Mouse (Mus musculus) cerebellum, adult 2 months (tissue): ENCODE measurements around the gene Fermt2.

Experiments used
- CTCF ChIP-seq: fragments of 200-500 bp; IDR thresholded peaks from 2 replicates; pipeline ENCODE4 v1.5.1; 2011; ENCODE audit warnings: low read depth, mild to moderate bottlenecking, control low read depth, low read length, moderate library complexity, borderline replicate concordance; ENCODE audit not compliant: insufficient read depth
- POLR2A ChIP-seq: fragments of 200-500 bp; IDR thresholded peaks from 2 replicates; pipeline ENCODE4 v1.6.1; 2011; ENCODE audit warnings: low read length, control low read depth, borderline replicate concordance; ENCODE audit not compliant: insufficient read depth

GRCm38 (mm10) chr14:45504422-45505113 lies 25.4 kb downstream of the Fermt2 start:
- no peak for TF ChIP-seq CTCF
- no peak for TF ChIP-seq POLR2A
